Mouse (Mus musculus): ENCODE results near the gene Usp35.

The Usp35 gene

GRCm38 (mm10) chr7:97331726-97332666 is at the start of gene Usp35, which contains the start of gene Kctd21:
TSS of gene Usp35 (minus strand) at chr7:97332020.
TSS of gene Kctd21 (plus strand) at chr7:97332327.
- DNase-seq (ENCODE audit: low read depth): peak; percentile 84

DNA sequence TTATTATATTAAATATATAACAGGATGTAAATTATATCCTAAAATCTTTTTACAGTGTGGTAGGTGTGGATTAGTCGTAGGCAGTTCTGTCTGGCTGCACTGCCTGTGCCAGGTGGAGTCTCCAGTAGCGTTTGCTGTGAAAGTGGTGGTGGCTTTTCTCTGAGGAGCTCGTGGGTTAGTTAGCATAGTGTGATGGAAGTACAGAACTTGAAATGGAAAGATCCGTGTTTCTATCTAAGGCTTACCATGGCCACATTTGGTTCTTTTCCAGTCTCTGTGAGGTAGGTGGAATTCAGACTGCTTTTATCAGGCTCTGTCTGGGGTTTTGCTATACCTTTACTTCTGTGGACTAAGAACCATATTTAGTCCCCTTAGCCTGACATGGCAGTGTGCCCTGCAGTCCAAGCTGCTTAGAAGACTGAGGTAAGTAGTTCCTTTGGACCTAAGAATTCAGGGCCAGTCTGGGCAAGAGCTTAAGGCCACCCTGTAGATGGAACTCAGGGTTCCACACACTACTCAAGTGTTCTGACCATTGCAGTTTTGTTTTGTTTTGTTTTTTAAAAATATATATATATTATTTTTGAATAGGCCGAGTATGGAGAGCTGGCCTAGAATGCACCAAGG is 48.8 kb upstream of the Usp35 start:
- DNase-seq (ENCODE audit: low read depth): no peak

DNA sequence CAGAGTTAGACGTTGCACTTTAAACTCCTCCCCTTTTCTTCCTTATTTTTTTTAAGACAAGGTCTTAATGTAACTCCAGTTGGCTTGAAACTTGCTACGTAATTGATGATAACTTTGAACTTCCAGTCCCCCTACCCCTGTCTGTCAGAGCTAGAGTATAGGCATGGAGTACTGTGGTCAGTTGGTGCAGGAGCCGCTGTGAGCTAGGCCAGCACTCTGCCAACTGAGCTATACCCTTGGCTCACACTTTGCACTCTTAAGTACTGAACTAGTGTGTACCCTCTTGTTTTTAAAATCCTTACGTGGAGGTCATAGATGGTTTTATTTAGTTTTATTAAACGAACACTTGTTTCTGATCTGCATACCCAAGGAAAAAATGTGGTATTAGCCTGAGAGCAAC is 47.5 kb upstream of the Usp35 start:
- DNase-seq (ENCODE audit: low read depth): no peak

DNA sequence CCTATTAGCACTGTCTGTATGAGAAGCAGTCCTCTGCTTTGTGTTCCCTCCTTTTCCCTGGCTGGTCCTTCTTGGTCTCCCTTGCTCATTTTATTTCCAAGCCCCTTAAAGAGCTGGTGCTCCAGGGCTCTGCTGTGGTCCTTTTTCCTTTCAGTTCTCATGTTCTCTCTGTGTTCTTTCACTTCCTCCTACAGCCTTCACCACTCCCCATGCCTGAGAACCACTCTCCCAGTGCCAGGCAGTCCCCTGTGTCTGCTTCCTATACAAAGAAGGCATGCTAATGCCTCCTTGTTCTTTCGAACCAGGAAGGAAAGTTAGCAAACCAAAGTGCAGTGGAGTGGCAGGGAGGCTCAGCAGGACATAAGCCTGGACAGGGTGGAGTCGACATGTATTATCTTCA is 44.1 kb upstream of the Usp35 start:
- no peak for DNase-seq (ENCODE audit: low read depth)

DNA sequence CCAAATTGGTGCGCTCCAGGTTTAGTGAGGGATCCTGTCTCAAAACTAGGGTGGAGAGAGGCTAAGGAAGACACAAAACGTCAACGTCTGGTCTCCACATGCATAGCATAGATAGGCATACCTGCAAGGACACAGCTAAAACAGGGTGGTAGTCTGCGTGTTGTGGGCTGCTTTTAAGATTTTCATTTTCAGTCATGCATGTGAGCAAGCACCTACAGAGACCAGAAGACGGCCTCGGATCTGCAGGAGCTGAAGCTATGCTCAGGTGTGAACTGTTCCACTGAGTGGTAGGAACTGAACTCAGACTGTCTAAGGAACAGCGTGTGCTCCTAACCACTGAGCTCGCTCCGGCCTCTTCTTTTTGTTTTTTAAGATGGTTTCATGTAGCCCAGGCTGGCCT is 43.3 kb upstream of the Usp35 start:
- no peak for DNase-seq (ENCODE audit: low read depth)

DNA sequence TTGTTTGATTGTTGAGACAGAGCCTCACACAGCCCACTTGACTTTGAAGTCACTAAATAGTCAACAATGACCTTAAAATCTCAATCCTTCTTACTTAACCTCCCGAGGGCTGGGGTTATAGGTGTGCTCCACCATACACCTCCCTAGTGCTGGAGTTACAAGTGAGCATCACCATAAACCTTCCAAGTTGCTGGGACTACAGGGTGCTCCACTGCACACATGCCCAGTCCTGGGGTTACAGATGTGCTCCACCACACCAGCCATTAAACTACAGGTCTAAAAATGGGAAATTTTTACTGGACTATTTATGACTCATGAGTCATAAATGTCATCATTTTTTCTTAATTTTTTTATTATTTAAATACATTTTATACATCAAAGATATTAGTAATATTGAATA is 34.1 kb upstream of the Usp35 start:
- DNase-seq (ENCODE audit: low read depth): no peak

DNA sequence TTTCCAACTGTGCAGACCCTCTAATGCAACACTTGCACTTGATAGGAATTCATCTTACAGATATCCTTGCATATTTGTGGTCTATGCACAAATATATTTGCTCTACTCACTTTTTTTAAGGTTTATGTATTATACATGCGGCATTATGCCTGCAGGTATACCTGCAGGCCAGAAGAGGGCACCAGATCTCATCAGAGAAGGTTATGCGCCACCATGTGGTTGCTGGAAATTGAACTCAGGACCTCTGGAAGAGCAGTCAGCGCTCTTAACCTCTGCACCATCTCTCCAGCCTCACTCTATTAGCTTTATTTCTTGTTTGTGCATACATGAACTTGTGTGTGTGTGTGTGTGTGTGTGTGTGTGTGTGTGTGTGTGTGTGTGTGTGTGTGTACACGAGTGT is 29.6 kb upstream of the Usp35 start:
- peak; percentile 44 for DNase-seq (ENCODE audit: low read depth)

- no peak for DNase-seq (ENCODE audit: low read depth)
Measured at GRCm38 (mm10) chr7:97360955-97361354, 29.1 kb upstream of the Usp35 start.

DNA sequence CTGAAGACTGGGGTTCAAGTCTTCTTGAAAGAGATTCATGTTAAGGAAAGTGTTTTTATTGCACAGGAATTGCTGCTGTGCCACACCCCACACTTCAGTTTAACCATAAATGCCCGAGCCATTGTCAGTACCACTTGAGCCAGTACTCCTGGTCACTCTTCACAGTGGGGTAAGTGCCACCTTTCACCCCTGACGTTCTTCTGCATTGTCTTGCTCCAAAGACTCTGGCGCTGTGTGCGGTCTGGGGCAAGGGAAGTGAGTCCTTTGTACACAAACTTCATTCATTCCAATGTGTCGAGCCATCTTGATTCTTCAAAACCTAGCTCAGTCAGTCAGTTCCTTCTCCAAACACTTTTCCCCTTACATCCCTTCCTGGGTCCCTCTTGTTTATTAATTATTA is 28.3 kb upstream of the Usp35 start:
- DNase-seq (ENCODE audit: low read depth): no peak

DNA sequence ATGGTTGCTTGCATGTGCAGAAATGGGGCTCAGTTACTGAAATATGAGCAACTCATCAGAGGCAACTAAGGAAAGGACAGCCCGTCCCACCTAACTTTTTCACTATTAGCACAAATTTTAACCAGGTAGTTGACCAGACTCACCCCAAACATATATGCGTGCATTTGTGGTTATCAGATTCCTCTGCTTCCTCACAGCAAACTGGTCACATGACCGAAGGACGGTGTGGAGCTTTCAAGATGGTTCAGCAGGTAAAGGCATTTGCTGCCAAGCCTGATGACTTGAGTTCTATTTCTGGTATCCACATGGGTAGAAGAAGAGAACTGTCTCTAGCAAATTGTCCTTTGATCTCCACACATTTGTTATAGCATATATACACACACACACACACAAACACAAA is 26.5 kb upstream of the Usp35 start:
- no peak for DNase-seq (ENCODE audit: low read depth)

- no peak for DNase-seq (ENCODE audit: low read depth)
Measured at GRCm38 (mm10) chr7:97357840-97358239, 26.0 kb upstream of the Usp35 start.

DNA sequence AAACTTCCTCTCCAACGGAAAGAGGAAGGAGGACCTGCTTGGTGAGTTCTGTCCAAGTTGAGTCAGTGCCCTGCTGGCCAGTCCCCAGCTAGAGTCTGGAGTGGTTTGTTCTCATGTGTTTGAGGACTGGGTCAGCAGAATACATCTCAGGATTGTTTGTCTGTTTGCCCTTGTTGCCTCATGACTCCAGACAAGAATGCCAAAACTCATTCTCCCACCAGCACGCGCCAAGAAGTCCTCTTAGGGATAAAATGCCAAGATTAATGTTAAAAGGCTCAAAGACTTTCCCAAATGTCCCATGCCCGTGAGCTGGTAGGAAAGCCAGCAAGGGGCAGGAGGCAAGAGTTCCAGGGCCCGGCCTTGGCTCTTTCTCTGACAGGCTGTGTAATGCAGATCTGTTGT is 25.1 kb upstream of the Usp35 start:
- DNase-seq (ENCODE audit: low read depth): no peak

DNA sequence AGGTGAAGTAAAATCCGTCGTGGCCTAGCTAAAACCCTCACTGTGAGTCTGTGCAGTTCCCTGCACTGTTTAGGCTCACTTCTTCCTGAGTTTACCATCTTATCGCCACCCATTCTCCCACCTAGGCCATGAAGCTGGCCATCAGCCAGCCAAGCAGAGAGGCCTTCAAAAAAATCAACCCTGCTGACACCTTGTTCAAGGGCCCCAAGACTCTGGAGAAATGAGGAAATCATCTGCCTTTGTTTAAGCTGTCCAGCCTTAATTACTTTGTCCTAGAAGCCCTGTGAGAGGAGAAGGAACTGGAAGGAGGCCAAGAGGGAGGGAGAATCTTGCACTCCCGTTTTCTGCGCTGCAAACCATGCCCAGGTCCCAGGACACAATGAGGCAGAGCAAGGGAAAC is 24.4 kb upstream of the Usp35 start:
- no peak for DNase-seq (ENCODE audit: low read depth)

GRCm38 (mm10) chr7:97355068-97355841 is 23.4 kb upstream of the Usp35 start:
- no peak for DNase-seq (ENCODE audit: low read depth)

DNA sequence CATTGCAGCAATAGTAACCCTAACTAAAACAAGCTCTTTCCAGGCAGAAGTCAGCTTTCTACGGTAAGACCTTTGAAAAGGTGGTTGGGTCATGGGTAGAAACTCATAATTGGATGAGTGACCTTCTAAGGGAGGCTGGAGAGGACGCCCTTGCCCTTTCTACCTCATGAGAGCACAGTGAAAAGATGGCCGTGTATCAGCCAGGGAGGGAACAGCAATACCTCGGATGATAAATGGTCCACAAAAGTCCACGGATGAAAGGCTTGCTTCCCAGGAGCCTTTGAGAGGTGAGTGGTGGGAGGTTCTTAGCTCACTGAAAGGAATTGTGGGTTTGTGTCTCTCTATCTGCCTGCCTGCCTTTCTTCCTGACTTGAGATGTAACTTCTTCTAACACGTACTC is 21.5 kb upstream of the Usp35 start:
- no peak for DNase-seq (ENCODE audit: low read depth)

DNA sequence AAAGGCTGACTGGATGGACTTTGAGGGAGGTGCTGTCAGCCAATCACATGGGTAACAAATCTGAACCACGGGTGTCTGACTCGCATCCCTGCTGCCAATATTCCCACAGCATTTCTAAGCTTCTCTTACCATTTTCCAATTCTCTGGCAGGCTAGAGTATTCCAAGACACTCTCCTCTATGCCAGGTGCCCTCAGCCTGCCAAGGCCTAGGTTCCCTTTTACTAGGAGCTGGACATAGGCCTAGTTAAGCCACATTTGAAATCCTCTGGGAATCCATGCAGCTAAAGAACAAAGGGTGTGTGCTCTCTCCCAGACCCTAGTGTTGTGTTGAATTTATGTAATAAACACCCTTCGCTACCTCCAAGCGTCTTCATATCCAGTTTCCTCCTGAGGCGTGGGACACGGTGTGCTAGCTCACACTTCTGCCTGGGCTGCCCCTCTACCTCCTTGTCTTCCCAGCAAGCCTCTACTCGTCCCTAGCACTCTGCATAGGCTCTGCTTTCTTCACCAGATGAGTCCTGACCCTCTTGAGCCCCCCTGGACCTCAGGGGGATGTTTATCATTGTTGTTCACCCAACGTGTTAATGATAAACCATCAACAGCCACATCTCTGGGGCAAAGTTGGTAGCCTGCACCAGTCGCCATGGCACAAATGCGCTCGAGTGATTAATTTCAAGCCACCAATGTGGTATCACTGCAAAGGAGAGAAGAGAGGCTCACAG is 20.1 kb upstream of the Usp35 start:
- DNase-seq (ENCODE audit: low read depth): no peak

- no peak for DNase-seq (ENCODE audit: low read depth)
Measured at GRCm38 (mm10) chr7:97350891-97351290, 19.1 kb upstream of the Usp35 start.

DNA sequence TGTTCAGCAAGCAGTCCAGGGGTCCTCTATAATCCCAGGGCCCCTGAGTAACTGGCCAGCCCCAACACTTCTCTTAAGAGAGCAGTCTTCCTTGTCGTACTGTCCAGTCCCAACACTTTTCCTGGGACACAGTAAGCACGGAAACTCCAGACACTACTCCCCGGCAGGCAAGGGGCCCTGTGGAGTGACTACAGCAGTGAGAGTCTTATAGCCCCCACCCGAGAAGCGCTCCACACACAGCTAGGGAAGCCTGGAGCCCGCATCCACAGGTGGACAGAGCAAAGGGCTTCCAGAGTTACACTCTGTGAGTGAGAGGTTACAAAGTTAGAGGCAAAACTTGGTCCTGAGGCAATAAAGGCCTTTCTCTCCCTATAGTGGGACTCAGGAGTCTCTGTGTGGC is 17.6 kb upstream of the Usp35 start:
- DNase-seq (ENCODE audit: low read depth): no peak

- DNase-seq (ENCODE audit: low read depth): no peak
Measured at GRCm38 (mm10) chr7:97348836-97349235, 17.0 kb upstream of the Usp35 start.

DNA sequence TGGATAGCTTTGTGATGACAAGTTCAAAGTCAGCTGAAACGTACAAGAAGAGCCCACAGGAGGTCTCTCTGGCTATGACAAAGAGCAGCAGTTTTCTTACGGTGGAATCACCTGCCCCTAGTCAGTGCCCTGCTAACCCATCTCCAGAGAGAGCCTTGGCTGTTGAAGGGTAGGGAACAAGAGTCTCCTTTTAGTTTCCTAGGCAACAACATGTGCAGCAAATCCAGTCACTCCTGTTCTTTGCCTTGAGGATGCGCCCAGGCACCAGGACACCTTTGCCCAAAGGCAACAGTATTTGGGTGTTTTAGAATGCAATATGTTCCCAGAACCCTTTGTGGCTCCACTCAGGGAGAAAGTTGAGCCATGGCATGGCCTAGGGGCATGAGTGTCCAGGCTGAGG is 16.5 kb upstream of the Usp35 start:
- no peak for DNase-seq (ENCODE audit: low read depth)

- DNase-seq (ENCODE audit: low read depth): no peak
Measured at GRCm38 (mm10) chr7:97347464-97347863, 15.6 kb upstream of the Usp35 start.

- DNase-seq (ENCODE audit: low read depth): no peak
Measured at GRCm38 (mm10) chr7:97346822-97347166, 15.0 kb upstream of the Usp35 start.
